Mouse (Mus musculus): Measurements from ENCODE around the gene Rplp1. TPM values are rescaled to one million over a fixed set of nuclear protein-coding genes. Genes with fewer than 3 reads are reported as not detected.
A peak's percentile ranks its signal among the peaks of the same experiment; 100 is the strongest.

Rplp1 gene
- polyA plus RNA-seq (2015; fragmentation: Nextera tagmentation; extraction: Ambion mirVana), result 825 and 841 TPM in 2 replicates

GRCm38 (mm10) chr9:61914203-61914916, at the start of gene Rplp1:
TSS of gene Rplp1 (minus strand) at chr9:61914542.
- ATAC-seq (ENCODE audit: low read depth), result peak; percentile 95
- Histone ChIP-seq H3K9ac (ENCODE audit: low read depth, low read length) (peak within 1 kb of the TSS; percentile 81), H3K27me3 (ENCODE audit: control insufficient read depth, insufficient read depth, low read depth, low read length) (no peaks in the 10 kb centered on the region), H3K27ac (ENCODE audit: low read length) (peak within 1 kb of the TSS; percentile 98), H3K4me3 (ENCODE audit: low read depth, low read length) (peak within 1 kb of the TSS; percentile 71), H3K4me1 (ENCODE audit: control insufficient read depth, low read depth, low read length) (peaks cover 37% of the 10 kb centered on the region), H3K9me3 (replicated peaks; ENCODE audit: control insufficient read depth, low read length) (no peaks in the 10 kb centered on the region), H3K36me3 (ENCODE audit: control insufficient read depth, insufficient read depth) (peaks cover 41% of the 10 kb centered on the region), H3K4me2 (ENCODE audit: low read depth, low read length) (peak within 1 kb of the TSS; percentile 98)
- under 1% methylated on average over 66 of the region's 70 CpGs for WGBS (ENCODE audit: insufficient replicate concordance)

GRCm38 (mm10) chr9:61963356-61963755, 49.0 kb upstream of the Rplp1 start:
- Histone ChIP-seq H3K9ac (ENCODE audit: low read depth, low read length) (no peak overlapping the region), H3K4me2 (ENCODE audit: low read depth, low read length) (no peak overlapping the region), H3K4me3 (ENCODE audit: low read depth, low read length) (no peak overlapping the region), H3K9me3 (replicated peaks; ENCODE audit: control insufficient read depth, low read length) (no peaks in the 10 kb centered on the region), H3K27me3 (ENCODE audit: control insufficient read depth, insufficient read depth, low read depth, low read length) (no peaks in the 10 kb centered on the region), H3K4me1 (ENCODE audit: control insufficient read depth, low read depth, low read length) (peaks cover 12% of the 10 kb centered on the region), H3K27ac (ENCODE audit: low read length) (no peak overlapping the region), H3K36me3 (ENCODE audit: control insufficient read depth, insufficient read depth) (no peaks in the 10 kb centered on the region)
- no peak for ATAC-seq (ENCODE audit: low read depth)
- WGBS (ENCODE audit: insufficient replicate concordance), result 37% methylated on average over 6 of the region's 6 CpGs

- Histone ChIP-seq H3K36me3 (ENCODE audit: control insufficient read depth, insufficient read depth) (no peaks in the 10 kb centered on the region), H3K4me3 (ENCODE audit: low read depth, low read length) (no peak overlapping the region), H3K27me3 (ENCODE audit: control insufficient read depth, insufficient read depth, low read depth, low read length) (no peaks in the 10 kb centered on the region), H3K9me3 (replicated peaks; ENCODE audit: control insufficient read depth, low read length) (no peaks in the 10 kb centered on the region), H3K9ac (ENCODE audit: low read depth, low read length) (no peak overlapping the region), H3K4me2 (ENCODE audit: low read depth, low read length) (no peak overlapping the region), H3K27ac (ENCODE audit: low read length) (0 out of 2 replicates have a peak overlapping the region, but pooled peaks have one; percentile 27), H3K4me1 (ENCODE audit: control insufficient read depth, low read depth, low read length) (peaks cover 12% of the 10 kb centered on the region)
- 66% methylated on average over 4 of the region's 4 CpGs for WGBS (ENCODE audit: insufficient replicate concordance)
- no peak for ATAC-seq (ENCODE audit: low read depth)
Measured at GRCm38 (mm10) chr9:61961181-61961580, 46.8 kb upstream of the Rplp1 start.

DNA sequence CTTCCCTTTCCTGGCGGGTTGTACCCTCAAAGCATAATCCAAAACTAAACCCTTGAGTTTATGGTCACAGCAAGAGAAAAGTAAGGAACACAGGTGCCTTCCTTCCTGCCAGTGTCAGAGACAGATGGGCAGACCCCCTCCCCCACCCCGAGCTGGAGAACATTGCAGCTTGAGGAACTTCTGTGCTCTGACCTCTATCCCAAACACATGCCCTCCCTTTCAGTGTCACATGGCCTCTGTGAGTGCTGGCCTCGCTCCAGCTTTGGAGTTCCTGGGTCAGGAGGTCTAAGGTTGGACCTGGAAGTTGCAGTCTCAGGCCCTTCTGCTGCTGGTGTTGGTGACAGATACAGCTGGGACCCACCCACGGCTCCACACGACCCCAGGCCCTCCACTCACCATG, 46.4 kb upstream of the Rplp1 start:
- WGBS (ENCODE audit: insufficient replicate concordance), result 21% methylated on average over 5 of the region's 5 CpGs

DNA sequence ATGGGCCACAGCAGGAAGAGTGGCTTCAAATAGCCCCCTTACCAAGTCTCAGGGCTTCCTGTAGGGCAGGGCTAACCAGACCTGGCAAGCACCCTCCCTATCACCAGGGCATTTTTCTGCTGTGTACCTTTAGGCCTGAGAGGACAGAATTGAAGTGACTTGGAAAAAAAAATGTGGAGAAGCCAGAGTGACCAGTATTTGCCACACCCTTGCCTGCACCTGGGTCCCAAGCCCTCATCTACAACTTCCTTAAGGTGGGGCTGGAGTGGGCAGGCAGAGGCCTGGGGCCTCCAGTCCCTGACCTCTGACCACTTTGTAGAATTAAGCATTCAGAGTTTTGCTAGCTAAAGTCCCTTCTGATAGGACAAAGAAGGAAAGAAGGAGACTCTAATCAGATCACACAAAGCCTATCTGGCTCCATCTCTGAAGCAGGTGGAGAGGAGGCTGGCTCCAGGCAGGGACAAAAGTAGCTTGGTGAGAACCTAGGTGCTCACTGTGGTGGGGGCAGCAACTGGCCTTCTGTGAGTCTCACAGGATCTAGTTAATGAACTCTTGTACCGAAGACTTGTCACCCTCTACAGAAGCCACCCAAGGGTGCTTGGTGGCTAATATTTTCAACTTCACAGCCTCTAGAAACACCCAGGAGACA, 45.7 kb upstream of the Rplp1 start:
- H3K27me3 ChIP-seq (ENCODE audit: control insufficient read depth, insufficient read depth, low read depth, low read length), result no peaks in the 10 kb centered on the region
- no peak for ATAC-seq (ENCODE audit: low read depth)
- no peak overlapping the region for H3K4me3 ChIP-seq (ENCODE audit: low read depth, low read length)
- 50% methylated on average over 1 of the region's 1 CpGs for WGBS (ENCODE audit: insufficient replicate concordance)
- H3K36me3 ChIP-seq (ENCODE audit: control insufficient read depth, insufficient read depth), result no peaks in the 10 kb centered on the region
- no peak overlapping the region for H3K9ac ChIP-seq (ENCODE audit: low read depth, low read length)
- no peaks in the 10 kb centered on the region for H3K9me3 ChIP-seq (replicated peaks; ENCODE audit: control insufficient read depth, low read length)
- no peak overlapping the region for H3K4me2 ChIP-seq (ENCODE audit: low read depth, low read length)
- 0 out of 2 replicates have a peak overlapping the region, but pooled peaks have one; percentile 27 for H3K27ac ChIP-seq (ENCODE audit: low read length)
- H3K4me1 ChIP-seq (ENCODE audit: control insufficient read depth, low read depth, low read length), result peaks cover 12% of the 10 kb centered on the region

More for the DNA sequence above, 46.4 kb upstream of the Rplp1 start:
- peak; percentile 73 for ATAC-seq (ENCODE audit: low read depth)
- Histone ChIP-seq H3K4me1 (ENCODE audit: control insufficient read depth, low read depth, low read length) (peaks cover 12% of the 10 kb centered on the region), H3K9me3 (replicated peaks; ENCODE audit: control insufficient read depth, low read length) (no peaks in the 10 kb centered on the region), H3K27me3 (ENCODE audit: control insufficient read depth, insufficient read depth, low read depth, low read length) (no peaks in the 10 kb centered on the region), H3K27ac (ENCODE audit: low read length) (0 out of 2 replicates have a peak overlapping the region, but pooled peaks have one; percentile 27), H3K9ac (ENCODE audit: low read depth, low read length) (no peak overlapping the region), H3K4me2 (ENCODE audit: low read depth, low read length) (no peak overlapping the region), H3K36me3 (ENCODE audit: control insufficient read depth, insufficient read depth) (no peaks in the 10 kb centered on the region), H3K4me3 (ENCODE audit: low read depth, low read length) (no peak overlapping the region)

- Histone ChIP-seq H3K4me3 (ENCODE audit: low read depth, low read length) (no peak overlapping the region), H3K4me2 (ENCODE audit: low read depth, low read length) (no peak overlapping the region), H3K9ac (ENCODE audit: low read depth, low read length) (no peak overlapping the region), H3K27ac (ENCODE audit: low read length) (no peak overlapping the region), H3K4me1 (ENCODE audit: control insufficient read depth, low read depth, low read length) (peaks cover 3% of the 10 kb centered on the region), H3K27me3 (ENCODE audit: control insufficient read depth, insufficient read depth, low read depth, low read length) (no peaks in the 10 kb centered on the region), H3K9me3 (replicated peaks; ENCODE audit: control insufficient read depth, low read length) (no peaks in the 10 kb centered on the region), H3K36me3 (ENCODE audit: control insufficient read depth, insufficient read depth) (no peaks in the 10 kb centered on the region)
- no peak for ATAC-seq (ENCODE audit: low read depth)
Measured at GRCm38 (mm10) chr9:61954707-61955106, 40.4 kb upstream of the Rplp1 start.

GRCm38 (mm10) chr9:61952241-61952640, 37.9 kb upstream of the Rplp1 start:
- Histone ChIP-seq H3K36me3 (ENCODE audit: control insufficient read depth, insufficient read depth) (no peaks in the 10 kb centered on the region), H3K9me3 (replicated peaks; ENCODE audit: control insufficient read depth, low read length) (no peaks in the 10 kb centered on the region), H3K4me3 (ENCODE audit: low read depth, low read length) (no peak overlapping the region), H3K4me2 (ENCODE audit: low read depth, low read length) (no peak overlapping the region), H3K4me1 (ENCODE audit: control insufficient read depth, low read depth, low read length) (peaks cover 10% of the 10 kb centered on the region), H3K27ac (ENCODE audit: low read length) (no peak overlapping the region), H3K9ac (ENCODE audit: low read depth, low read length) (no peak overlapping the region), H3K27me3 (ENCODE audit: control insufficient read depth, insufficient read depth, low read depth, low read length) (no peaks in the 10 kb centered on the region; the same call in 1 of the 2 replicates)
- no peak for ATAC-seq (ENCODE audit: low read depth)
- WGBS (ENCODE audit: insufficient replicate concordance), result 52% methylated on average over 7 of the region's 7 CpGs

GRCm38 (mm10) chr9:61947402-61948346, 33.3 kb upstream of the Rplp1 start:
- Histone ChIP-seq H3K4me2 (ENCODE audit: low read depth, low read length) (peak overlapping the region; percentile 69), H3K9me3 (replicated peaks; ENCODE audit: control insufficient read depth, low read length) (no peaks in the 10 kb centered on the region), H3K36me3 (ENCODE audit: control insufficient read depth, insufficient read depth) (peaks cover 12% of the 10 kb centered on the region), H3K27ac (ENCODE audit: low read length) (no peak overlapping the region), H3K27me3 (ENCODE audit: control insufficient read depth, insufficient read depth, low read depth, low read length) (no peaks in the 10 kb centered on the region; the same call in 1 of the 2 replicates), H3K4me1 (ENCODE audit: control insufficient read depth, low read depth, low read length) (peaks cover 20% of the 10 kb centered on the region), H3K4me3 (ENCODE audit: low read depth, low read length) (peak overlapping the region; percentile 45), H3K9ac (ENCODE audit: low read depth, low read length) (peak overlapping the region; percentile 37; the same call in 1 of the 2 replicates)
- ATAC-seq (ENCODE audit: low read depth), result peak; percentile 60
- 7% methylated on average over 24 of the region's 24 CpGs for WGBS (ENCODE audit: insufficient replicate concordance)
